Mouse (Mus musculus): ENCODE data around the gene Sh3pxd2a.

DNA sequence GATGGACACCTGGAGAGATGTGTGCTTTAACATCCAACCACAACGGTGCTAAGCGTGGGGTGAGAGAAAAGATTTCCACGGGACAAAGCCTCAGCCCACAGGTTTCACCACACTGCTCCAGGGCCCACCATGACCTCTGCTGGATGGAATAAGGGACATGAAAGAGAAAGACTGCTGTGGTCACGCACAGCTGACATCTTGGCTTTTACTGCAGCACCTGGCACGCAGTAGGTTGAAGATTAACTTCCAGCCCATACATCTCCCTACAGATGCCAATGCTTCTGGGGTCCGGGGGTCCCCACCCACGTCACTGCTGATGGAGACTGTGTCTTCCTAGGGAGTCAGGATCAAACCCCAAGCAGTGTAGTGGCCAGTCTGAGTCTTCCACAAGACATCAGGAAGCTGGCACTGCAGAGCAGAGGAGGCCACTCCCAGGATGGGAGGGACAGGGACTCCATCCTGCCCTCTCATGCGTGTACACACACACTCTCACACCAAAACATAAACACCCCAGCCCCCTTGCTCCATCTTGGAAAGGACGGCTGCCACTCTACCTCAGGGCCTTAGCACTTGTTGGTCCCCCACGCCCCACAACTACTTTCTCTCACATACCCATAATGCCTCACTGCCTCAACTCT is 12.6 kb downstream of the Sh3pxd2a start:
- TF ChIP-seq CTCF (IDR thresholded peaks at IDR 0.05; ENCODE audit: low read depth) (no peak), EP300 (IDR thresholded peaks at IDR 0.05; ENCODE audit: low read depth) (no peak)

Data from heart, postnatal 0 days (tissue).